ENCODE assay signal across 16 mouse cellular contexts in genomic region chr10:93144579-93144978, GRCm38 (mm10). TPM values are rescaled to one million over a fixed set of nuclear protein-coding genes. Genes with fewer than 3 reads are reported as not detected.
DNase-seq lines count a peak whose midpoint lies in the region; ATAC-seq lines count a peak whose summit lies in the region.
"Had no signal": no experiment of that assay in that cellular context is flagged by ENCODE, and none has a peak within 500 bp of the region (broad histone marks: within the 10 kb centered on the region; RNA-seq: fewer than 3 reads in every experiment).

No protein-coding gene starts in this region.

- no peaks in the 10 kb centered on the region for H3K9me3 ChIP-seq in forebrain, embryonic 12.5 days
- H3K9me3 ChIP-seq in forebrain, embryonic 11.5 days (ENCODE audit: control insufficient read depth, low read length): no peaks in the 10 kb centered on the region
- H3K9me3 ChIP-seq: hindbrain, embryonic 10.5 days; midbrain, embryonic 10.5 days; neural tube, embryonic 15.5 days had no signal

- no peak overlapping the region for H3K27ac ChIP-seq in forebrain, embryonic 12.5 days
- H3K27ac ChIP-seq in forebrain, embryonic 11.5 days (ENCODE audit: low read depth, low read length): no peak overlapping the region
- H3K27ac ChIP-seq: kidney, postnatal 0 days; neural tube, embryonic 15.5 days; stomach, postnatal 0 days had no signal

- no peaks in the 10 kb centered on the region for H3K27me3 ChIP-seq in forebrain, embryonic 12.5 days
- no peaks in the 10 kb centered on the region for H3K27me3 ChIP-seq in forebrain, embryonic 11.5 days (ENCODE audit: control insufficient read depth, insufficient read depth, low read length)
- H3K27me3 ChIP-seq: neural tube, embryonic 15.5 days had no signal

- DNase-seq in 3134 (ENCODE audit: extremely low read depth, insufficient read length, low spot score): peak; percentile 26
- peak; percentile 81 for DNase-seq in 416B (ENCODE audit: low read depth)
- DNase-seq in liver: peak; percentile 16
- no peak for DNase-seq in left cerebral cortex, adult 11 months (ENCODE audit: low spot score)
- DNase-seq in forebrain, embryonic 11.5 days (ENCODE audit: low spot score): no peak
- DNase-seq: forebrain, postnatal 0 days; gastrocnemius, postnatal 10 days; retina, postnatal 1 day; spleen, adult 18-20 months had no signal

- no peaks in the 10 kb centered on the region for H3K36me3 ChIP-seq in forebrain, embryonic 12.5 days (replicated peaks)
- no peaks in the 10 kb centered on the region for H3K36me3 ChIP-seq in forebrain, embryonic 11.5 days (ENCODE audit: control insufficient read depth, insufficient read depth, low read length)
- H3K36me3 ChIP-seq: hindbrain, embryonic 10.5 days; midbrain, embryonic 10.5 days; neural tube, embryonic 15.5 days had no signal

- 74% methylated on average over 1 of the region's 1 CpGs for WGBS in forebrain, embryonic 12.5 days
- 78% methylated on average over 1 of the region's 1 CpGs for WGBS in forebrain, embryonic 11.5 days

- no peak overlapping the region for H3K4me2 ChIP-seq in forebrain, embryonic 12.5 days
- H3K4me2 ChIP-seq in forebrain, embryonic 11.5 days (ENCODE audit: low read depth, low read length, severe bottlenecking): no peak overlapping the region
- H3K4me2 ChIP-seq: neural tube, embryonic 15.5 days had no signal

- peaks cover 12% of the 10 kb centered on the region for H3K4me1 ChIP-seq in forebrain, embryonic 12.5 days
- H3K4me1 ChIP-seq in forebrain, embryonic 11.5 days (replicated peaks; ENCODE audit: control insufficient read depth, insufficient read depth, low read length): 0 out of 2 replicates have a peak, but pooled peaks cover 3% of the 10 kb centered on the region

- H3K9ac ChIP-seq in forebrain, embryonic 12.5 days: no peak overlapping the region
- no peak overlapping the region for H3K9ac ChIP-seq in forebrain, embryonic 11.5 days (ENCODE audit: low read length)
- H3K9ac ChIP-seq: forebrain, postnatal 0 days; neural tube, embryonic 15.5 days had no signal

- no peak overlapping the region for H3K4me3 ChIP-seq in forebrain, embryonic 12.5 days (replicated peaks)
- no peak overlapping the region for H3K4me3 ChIP-seq in forebrain, embryonic 11.5 days (ENCODE audit: low read depth, low read length)
- H3K4me3 ChIP-seq: hindbrain, embryonic 10.5 days; midbrain, embryonic 10.5 days; neural tube, embryonic 15.5 days had no signal

- ATAC-seq in megakaryocyte progenitor cell, adult 5-6 weeks (replicated peaks; ENCODE audit: poor library complexity): peak; percentile 26
- no peak for ATAC-seq in forebrain, embryonic 12.5 days (ENCODE audit: low FRiP score)
- no peak for ATAC-seq in forebrain, embryonic 11.5 days (replicated peaks; ENCODE audit: low FRiP score)
- ATAC-seq: forebrain, postnatal 0 days had no signal

RNA-seq across cellular contexts. Expression of gene Cdk17, which starts 16.1 kb away (rescaled TPM):
- 36.8 and 43.6 TPM in 2 replicates for total RNA-seq in megakaryocyte progenitor cell, adult 5-6 weeks (2015)
- total RNA-seq in megakaryocyte progenitor cell, adult 5-6 weeks (2017): 37.6 and 44.9 TPM in 2 replicates
- polyA plus RNA-seq in forebrain, embryonic 12.5 days (2016; fragmentation: Nextera tagmentation; extraction: Ambion mirVana): 44.6 and 45.7 TPM in 2 replicates
- 34.4 and 37.4 TPM in 2 replicates for polyA plus RNA-seq in forebrain, embryonic 11.5 days (2014; fragmentation: Nextera tagmentation; extraction: Ambion mirVana)

Comparison
In these comparisons a context has a peak if more than half of its experiments do, and no peak if none do; other contexts are left out.
1. DNase-seq: peak in 3134 (single experiment), 416B (single experiment) and liver (single experiment); none in left cerebral cortex, adult 11 months (single experiment) and forebrain, embryonic 11.5 days (single experiment).